Mouse (Mus musculus): ENCODE measurements around the gene Gpx3.
A peak's percentile ranks its signal among the peaks of the same experiment; 100 is the strongest.

The Gpx3 gene

DNA sequence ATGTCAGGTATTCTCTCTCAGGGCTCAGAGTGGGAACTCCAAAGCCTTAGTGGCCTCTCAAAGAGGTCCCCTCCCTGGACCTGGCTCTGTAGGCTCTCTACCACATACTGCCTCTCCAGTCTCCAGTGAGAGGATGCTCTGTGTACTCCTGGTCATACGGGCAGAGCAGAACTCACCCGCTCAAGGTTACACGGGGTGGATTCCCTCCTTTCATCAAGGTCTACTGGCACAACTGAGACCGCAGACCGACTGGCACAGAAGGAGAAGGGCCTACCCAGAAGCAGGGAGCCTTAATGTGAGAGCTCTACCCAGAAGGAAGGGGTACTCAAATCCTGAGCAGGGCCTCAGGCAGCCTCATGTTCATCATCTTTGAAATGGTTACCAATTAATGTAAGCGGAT lies 30.3 kb downstream of the Gpx3 start:
- peaks cover 76% of the 10 kb centered on the region for H3K4me1 ChIP-seq (replicated peaks; ENCODE audit: low read depth, low read length)
- no peak overlapping the region for H3K4me3 ChIP-seq (replicated peaks; ENCODE audit: low read length)
- no peaks in the 10 kb centered on the region for H3K9me3 ChIP-seq (ENCODE audit: low read length)
- H3K36me3 ChIP-seq (ENCODE audit: insufficient read depth, low read length) = peaks cover 99% of the 10 kb centered on the region
- no peaks in the 10 kb centered on the region for H3K27me3 ChIP-seq (ENCODE audit: insufficient read depth, low read length)
- no peak for TF ChIP-seq NANOG (IDR thresholded peaks at IDR 0.05; ENCODE audit: borderline replicate concordance, low read length)
- TF ChIP-seq CTCF (conservative IDR thresholded peaks at IDR 0.05; ENCODE audit: low read length) = no peak
- TF ChIP-seq POU5F1 (IDR thresholded peaks at IDR 0.05; ENCODE audit: borderline replicate concordance, low read length) = no peak

DNA sequence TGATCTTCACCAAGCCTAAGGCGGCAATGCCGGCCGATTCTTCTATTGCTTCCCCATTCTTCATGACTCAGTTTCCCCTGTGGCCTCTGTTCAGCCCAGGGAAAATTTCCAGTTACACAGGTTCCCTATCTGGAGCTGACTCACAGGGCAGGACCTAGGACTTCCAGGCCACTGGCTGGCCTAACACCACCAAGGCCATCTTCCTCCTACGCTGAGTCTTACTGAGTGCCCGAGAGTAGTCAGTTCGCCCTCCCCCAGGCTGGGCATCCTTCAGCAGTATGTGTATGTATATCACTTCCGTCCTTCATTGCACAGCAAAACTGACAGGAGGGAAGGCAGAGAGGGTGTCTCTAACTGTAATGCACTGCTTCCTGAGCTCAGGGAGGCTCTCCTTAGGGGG lies 31.9 kb downstream of the Gpx3 start:
- peaks cover 81% of the 10 kb centered on the region for H3K4me1 ChIP-seq (replicated peaks; ENCODE audit: low read depth, low read length)
- no peak for TF ChIP-seq POU5F1 (IDR thresholded peaks at IDR 0.05; ENCODE audit: borderline replicate concordance, low read length)
- TF ChIP-seq NANOG (IDR thresholded peaks at IDR 0.05; ENCODE audit: borderline replicate concordance, low read length) = no peak

DNA sequence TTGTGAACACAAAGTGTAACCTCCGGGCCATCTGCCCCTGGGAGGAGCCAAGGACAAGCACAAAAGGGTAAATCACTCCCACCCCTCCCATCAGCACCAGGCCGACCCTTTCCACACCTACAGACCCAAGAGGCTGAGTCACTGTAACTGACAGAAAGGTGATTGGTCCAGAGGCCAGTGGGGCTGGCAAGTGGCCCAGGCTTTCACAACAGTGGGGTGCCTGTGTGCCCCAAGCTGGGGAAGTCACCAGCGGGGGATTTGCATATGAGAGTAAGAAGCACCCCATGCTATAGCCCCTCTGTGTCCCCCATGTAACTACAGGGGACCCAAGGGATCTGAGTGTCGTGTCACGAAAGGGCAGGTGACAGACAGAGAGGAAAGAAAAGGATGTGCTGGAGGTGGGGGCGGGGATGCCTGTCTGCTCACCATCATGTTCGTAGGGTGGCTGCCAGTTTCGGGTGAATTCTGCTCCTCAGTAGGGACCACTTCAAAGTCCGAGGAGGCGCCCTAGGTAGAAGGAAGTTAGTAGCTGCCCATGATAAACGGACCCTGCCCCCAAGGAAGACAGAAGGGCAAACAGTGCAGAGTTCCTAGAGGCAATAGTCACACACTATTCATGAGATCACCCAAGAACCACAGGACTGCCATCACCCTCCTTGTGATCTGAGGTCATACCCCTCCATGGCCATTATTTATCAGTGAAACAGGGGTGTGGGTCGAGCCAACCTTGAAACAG lies 34.0 kb downstream of the Gpx3 start:
- peaks cover 86% of the 10 kb centered on the region for H3K4me1 ChIP-seq (replicated peaks; ENCODE audit: low read depth, low read length)
- H3K27me3 ChIP-seq (ENCODE audit: insufficient read depth, low read length) = no peaks in the 10 kb centered on the region
- no peak for TF ChIP-seq POU5F1 (IDR thresholded peaks at IDR 0.05; ENCODE audit: borderline replicate concordance, low read length)
- no peak for TF ChIP-seq CTCF (conservative IDR thresholded peaks at IDR 0.05; ENCODE audit: low read length)
- no peak for TF ChIP-seq NANOG (IDR thresholded peaks at IDR 0.05; ENCODE audit: borderline replicate concordance, low read length)
- H3K9me3 ChIP-seq (ENCODE audit: low read length) = no peaks in the 10 kb centered on the region
- H3K36me3 ChIP-seq (ENCODE audit: insufficient read depth, low read length) = peaks cover 99% of the 10 kb centered on the region
- H3K4me3 ChIP-seq (replicated peaks; ENCODE audit: low read length) = peak overlapping the region; percentile 37; the same call in 1 of the 2 replicates

More for the DNA sequence above, 31.9 kb downstream of the Gpx3 start:
- H3K9me3 ChIP-seq (ENCODE audit: low read length) = no peaks in the 10 kb centered on the region
- H3K36me3 ChIP-seq (ENCODE audit: insufficient read depth, low read length) = peaks cover 99% of the 10 kb centered on the region
- no peaks in the 10 kb centered on the region for H3K27me3 ChIP-seq (ENCODE audit: insufficient read depth, low read length)
- H3K4me3 ChIP-seq (replicated peaks; ENCODE audit: low read length) = 0 out of 2 replicates have a peak overlapping the region, but pooled peaks have one; percentile 10

DNA sequence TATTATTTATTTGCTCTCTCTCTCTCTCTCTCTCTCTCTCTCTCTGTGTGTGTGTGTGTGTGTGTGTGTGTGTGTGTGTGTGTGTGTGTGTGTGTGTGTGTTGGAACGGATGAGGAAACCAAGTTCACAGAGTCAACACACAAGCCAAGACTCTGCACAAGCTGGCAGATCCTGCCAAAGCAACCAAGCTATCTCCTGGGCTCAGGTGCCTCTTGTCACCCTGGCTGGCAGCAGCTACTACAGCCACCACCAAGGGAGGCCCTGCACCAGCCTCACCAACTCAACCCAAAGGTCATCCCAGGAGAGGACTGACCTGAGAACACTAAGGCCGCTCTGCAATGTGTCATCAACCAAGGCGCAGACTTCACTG lies 34.5 kb downstream of the Gpx3 start:
- peaks cover 99% of the 10 kb centered on the region for H3K36me3 ChIP-seq (ENCODE audit: insufficient read depth, low read length)
- H3K4me3 ChIP-seq (replicated peaks; ENCODE audit: low read length) = no peak overlapping the region
- H3K27me3 ChIP-seq (ENCODE audit: insufficient read depth, low read length) = no peaks in the 10 kb centered on the region
- no peak for TF ChIP-seq NANOG (IDR thresholded peaks at IDR 0.05; ENCODE audit: borderline replicate concordance, low read length)
- TF ChIP-seq CTCF (conservative IDR thresholded peaks at IDR 0.05; ENCODE audit: low read length) = no peak
- TF ChIP-seq POU5F1 (IDR thresholded peaks at IDR 0.05; ENCODE audit: borderline replicate concordance, low read length) = no peak
- peaks cover 92% of the 10 kb centered on the region for H3K4me1 ChIP-seq (replicated peaks; ENCODE audit: low read depth, low read length)
- no peaks in the 10 kb centered on the region for H3K9me3 ChIP-seq (ENCODE audit: low read length)

DNA sequence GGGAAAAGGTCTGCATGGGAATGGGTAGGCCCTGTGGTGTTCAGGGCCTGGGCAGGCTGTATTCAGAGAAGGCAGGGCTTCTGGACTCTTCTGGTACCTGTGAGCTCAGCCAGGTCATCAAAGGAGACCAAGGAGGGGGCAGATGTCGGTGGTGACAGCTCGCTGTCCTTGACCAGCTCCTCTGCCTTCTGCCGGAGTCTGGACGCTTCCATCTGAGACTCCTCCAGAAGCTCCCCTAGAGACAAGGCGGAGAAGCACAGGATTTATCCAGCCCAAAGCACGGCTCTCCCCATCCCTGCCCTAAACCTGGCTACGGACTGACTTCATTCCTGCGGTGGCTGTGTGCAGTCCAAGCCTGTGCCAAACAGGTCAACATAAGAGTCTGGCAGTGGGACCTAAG lies 37.2 kb downstream of the Gpx3 start:
- H3K36me3 ChIP-seq (ENCODE audit: insufficient read depth, low read length) = peaks cover 92% of the 10 kb centered on the region
- H3K27me3 ChIP-seq (ENCODE audit: insufficient read depth, low read length) = no peaks in the 10 kb centered on the region

DNA sequence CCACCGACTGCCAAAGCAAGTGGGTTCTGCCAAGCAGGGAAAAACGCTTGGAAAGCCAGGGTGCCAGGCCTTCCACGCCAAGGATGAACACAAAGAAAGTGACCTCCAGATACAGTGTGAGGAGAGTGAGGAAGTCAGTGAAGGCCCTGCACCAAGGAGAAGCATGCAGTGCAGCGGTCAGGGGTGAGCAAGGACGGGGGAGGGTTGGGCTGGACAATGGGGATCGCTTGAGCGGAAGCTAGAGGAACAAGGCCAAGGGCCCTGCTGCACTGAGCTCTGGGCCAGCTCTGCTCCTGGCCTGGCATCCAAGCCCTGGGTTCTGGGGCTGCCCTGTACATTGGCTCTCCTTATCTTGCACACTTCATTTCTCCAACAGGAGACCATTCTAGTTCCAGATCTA lies 37.8 kb downstream of the Gpx3 start:
- peaks cover 93% of the 10 kb centered on the region for H3K36me3 ChIP-seq (ENCODE audit: insufficient read depth, low read length)
- H3K27me3 ChIP-seq (ENCODE audit: insufficient read depth, low read length) = no peaks in the 10 kb centered on the region
- TF ChIP-seq NANOG (IDR thresholded peaks at IDR 0.05; ENCODE audit: borderline replicate concordance, low read length) (no peak), POU5F1 (IDR thresholded peaks at IDR 0.05; ENCODE audit: borderline replicate concordance, low read length) (no peak), CTCF (conservative IDR thresholded peaks at IDR 0.05; ENCODE audit: low read length) (no peak)
- peaks cover 99% of the 10 kb centered on the region for H3K4me1 ChIP-seq (replicated peaks; ENCODE audit: low read depth, low read length)
- no peaks in the 10 kb centered on the region for H3K9me3 ChIP-seq (ENCODE audit: low read length)
- no peak overlapping the region for H3K4me3 ChIP-seq (replicated peaks; ENCODE audit: low read length)

More for the DNA sequence above, 37.2 kb downstream of the Gpx3 start:
- no peak overlapping the region for H3K4me3 ChIP-seq (replicated peaks; ENCODE audit: low read length)
- H3K9me3 ChIP-seq (ENCODE audit: low read length) = no peaks in the 10 kb centered on the region
- peaks cover 98% of the 10 kb centered on the region for H3K4me1 ChIP-seq (replicated peaks; ENCODE audit: low read depth, low read length)
- TF ChIP-seq POU5F1 (IDR thresholded peaks at IDR 0.05; ENCODE audit: borderline replicate concordance, low read length) (no peak), CTCF (conservative IDR thresholded peaks at IDR 0.05; ENCODE audit: low read length) (no peak), NANOG (IDR thresholded peaks at IDR 0.05; ENCODE audit: borderline replicate concordance, low read length) (no peak)

DNA sequence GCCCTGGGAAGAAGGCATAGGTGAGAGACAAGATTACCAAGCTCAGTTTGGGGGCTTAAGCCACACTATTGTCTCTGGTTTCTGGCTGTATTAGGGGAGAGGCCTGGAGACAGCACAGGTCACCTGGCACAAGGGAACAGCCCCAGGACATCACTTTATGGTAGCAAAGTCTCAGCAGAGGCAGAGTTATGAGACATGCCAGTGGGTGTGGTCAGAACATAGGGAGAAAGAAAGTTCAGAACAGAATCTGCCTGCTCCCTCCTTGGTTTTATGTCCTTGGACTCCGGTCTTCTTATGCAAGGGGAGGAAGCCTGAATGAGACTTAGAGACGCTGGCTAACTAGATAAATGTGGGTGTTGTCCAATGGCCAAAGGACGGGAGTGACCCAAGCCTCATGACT lies 42.4 kb downstream of the Gpx3 start:
- no peaks in the 10 kb centered on the region for H3K27me3 ChIP-seq (ENCODE audit: insufficient read depth, low read length)
- peaks cover 97% of the 10 kb centered on the region for H3K4me1 ChIP-seq (replicated peaks; ENCODE audit: low read depth, low read length)
- TF ChIP-seq NANOG (IDR thresholded peaks at IDR 0.05; ENCODE audit: borderline replicate concordance, low read length) (no peak), POU5F1 (IDR thresholded peaks at IDR 0.05; ENCODE audit: borderline replicate concordance, low read length) (no peak), CTCF (conservative IDR thresholded peaks at IDR 0.05; ENCODE audit: low read length) (no peak)
- H3K9me3 ChIP-seq (ENCODE audit: low read length) = no peaks in the 10 kb centered on the region
- peaks cover 90% of the 10 kb centered on the region for H3K36me3 ChIP-seq (ENCODE audit: insufficient read depth, low read length)
- H3K4me3 ChIP-seq (replicated peaks; ENCODE audit: low read length) = peak overlapping the region; percentile 11; the same call in 1 of the 2 replicates

DNA sequence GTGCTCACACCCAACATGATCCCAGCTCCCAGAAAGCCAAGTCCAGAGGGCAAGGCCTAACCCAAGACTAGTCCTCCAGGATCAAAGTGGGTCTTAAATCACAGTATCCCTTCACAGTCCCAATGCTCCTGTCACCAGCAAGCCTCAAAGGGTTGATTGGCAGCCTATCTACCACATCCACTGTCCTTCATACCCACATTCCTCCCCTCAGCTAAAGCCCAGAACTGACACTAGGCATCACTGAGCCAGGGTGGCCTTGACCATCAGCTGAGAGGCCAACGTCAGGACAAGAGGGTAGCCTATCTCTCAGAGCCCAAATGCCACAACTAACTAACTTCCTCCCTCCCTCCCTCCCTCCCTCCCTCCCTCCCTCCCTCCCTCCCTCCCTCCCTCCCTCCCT lies 47.5 kb downstream of the Gpx3 start:
- H3K4me1 ChIP-seq (replicated peaks; ENCODE audit: low read depth, low read length) = peaks cover 95% of the 10 kb centered on the region
- no peak overlapping the region for H3K4me3 ChIP-seq (replicated peaks; ENCODE audit: low read length)
- no peak for TF ChIP-seq POU5F1 (IDR thresholded peaks at IDR 0.05; ENCODE audit: borderline replicate concordance, low read length)
- TF ChIP-seq CTCF (conservative IDR thresholded peaks at IDR 0.05; ENCODE audit: low read length) = no peak
- TF ChIP-seq NANOG (IDR thresholded peaks at IDR 0.05; ENCODE audit: borderline replicate concordance, low read length) = no peak
- no peaks in the 10 kb centered on the region for H3K9me3 ChIP-seq (ENCODE audit: low read length)
- H3K27me3 ChIP-seq (ENCODE audit: insufficient read depth, low read length) = no peaks in the 10 kb centered on the region
- peaks cover 71% of the 10 kb centered on the region for H3K36me3 ChIP-seq (ENCODE audit: insufficient read depth, low read length)

DNA sequence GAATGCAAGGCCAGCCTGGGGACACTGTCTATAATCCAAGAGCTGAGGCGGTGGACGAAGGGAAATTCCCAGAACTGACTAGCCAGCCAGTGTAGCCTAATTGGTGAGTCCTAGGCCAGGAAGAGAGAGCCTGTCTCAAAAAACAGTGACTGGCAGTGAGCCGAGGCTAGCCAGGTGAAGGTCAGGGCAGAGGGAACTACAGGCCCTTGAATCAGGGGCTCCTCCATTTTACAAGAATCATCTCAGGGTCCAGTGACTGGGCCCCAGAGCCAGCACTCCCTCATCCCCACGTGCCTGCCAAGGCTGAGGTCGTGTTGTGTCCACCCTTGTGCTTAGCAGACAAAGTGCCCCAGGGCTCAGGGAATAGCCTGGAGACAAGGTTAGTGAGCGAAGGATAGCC lies 48.4 kb downstream of the Gpx3 start:
- no peak overlapping the region; the same call in 1 of the 2 replicates for H3K4me3 ChIP-seq (replicated peaks; ENCODE audit: low read length)
- no peaks in the 10 kb centered on the region for H3K9me3 ChIP-seq (ENCODE audit: low read length)
- H3K4me1 ChIP-seq (replicated peaks; ENCODE audit: low read depth, low read length) = peaks cover 92% of the 10 kb centered on the region
- no peaks in the 10 kb centered on the region for H3K27me3 ChIP-seq (ENCODE audit: insufficient read depth, low read length)
- TF ChIP-seq POU5F1 (IDR thresholded peaks at IDR 0.05; ENCODE audit: borderline replicate concordance, low read length) (no peak), CTCF (conservative IDR thresholded peaks at IDR 0.05; ENCODE audit: low read length) (no peak), NANOG (IDR thresholded peaks at IDR 0.05; ENCODE audit: borderline replicate concordance, low read length) (no peak)
- H3K36me3 ChIP-seq (ENCODE audit: insufficient read depth, low read length) = peaks cover 63% of the 10 kb centered on the region

All from E14TG2a.4 (cell line).